Mouse (Mus musculus) lung, embryonic 14.5 days (tissue): Measurements from ENCODE around the gene Aldh16a1. TPM values are rescaled to one million over a fixed set of nuclear protein-coding genes. Genes with fewer than 3 reads are reported as not detected.

ENCODE experiments used
- ATAC-seq: fragments of 200-750 bp; cut with Nextera tagmentation; 2 replicates; pipeline ENCODE4 v1.8.0; 2017; ENCODE audit warnings: mild to moderate bottlenecking, moderate TSS enrichment, moderate library complexity; ENCODE audit not compliant: insufficient read depth
- DNase-seq: peaks from one replicate; pipeline ENCODE4 v3.0.0-alpha.2; 2015
- H3K27ac ChIP-seq: fragments of 300-500 bp; sonication (generic); 2 replicates; pipeline ENCODE4 v1.5.1; 2014; ENCODE audit warnings: low read depth, mild to moderate bottlenecking, moderate library complexity
- H3K27me3 ChIP-seq: fragments of 300-500 bp; sonication (generic); 2 replicates; pipeline ENCODE4 v1.6.1; 2014; ENCODE audit warnings: low read length, control low read depth; ENCODE audit not compliant: insufficient read depth
- H3K36me3 ChIP-seq: fragments of 300-500 bp; sonication (generic); 2 replicates; pipeline ENCODE4 v1.6.1; 2014; ENCODE audit warnings: control low read depth; ENCODE audit not compliant: insufficient read depth
- H3K4me1 ChIP-seq: fragments of 300-500 bp; sonication (generic); 2 replicates; pipeline ENCODE4 v1.6.1; 2014; ENCODE audit warnings: antibody characterized with exemption, control low read depth; ENCODE audit not compliant: insufficient read depth
- H3K4me2 ChIP-seq: fragments of 300-500 bp; sonication (generic); 2 replicates; pipeline ENCODE4 v1.6.1; 2014; ENCODE audit warnings: mild to moderate bottlenecking
- H3K4me3 ChIP-seq: fragments of 300-500 bp; sonication (generic); 2 replicates; pipeline ENCODE4 v1.5.1; 2014; ENCODE audit warnings: low read depth, low read length
- H3K9ac ChIP-seq: fragments of 300-500 bp; sonication (generic); 2 replicates; pipeline ENCODE4 v1.6.1; 2014
- H3K9me3 ChIP-seq: fragments of 300-500 bp; sonication (generic); 2 replicates; pipeline ENCODE4 v1.6.1; 2016; ENCODE audit warnings: low read depth, low read length, control low read depth
- CTCF ChIP-seq: IDR thresholded peaks from 2 replicates; pipeline ENCODE4 v1.5.1; 2016; ENCODE audit warnings: antibody characterized with exemption, low read depth
- WGBS: fragments of 180-500 bp; shearing (Covaris S2); extraction: QIAGEN DNeasy Blood & Tissue Kit; methylation state at CpG from one replicate; pipeline ENCODE4 v1.1.7; 2014; 5-methylcytosine and 5-hydroxymethylcytosine counted together
- polyA plus RNA-seq: library from polyadenylated mRNA; unstranded; fragments of >200 nt; fragmentation: Nextera tagmentation; extraction: Ambion mirVana; gene quantifications from 2 replicates; pipeline ENCODE4 v1.2.1, GENCODE M21; 2014

Aldh16a1 gene
- polyA plus RNA-seq, 1 experiment from 2014 or later, result 52.9 TPM

DNA sequence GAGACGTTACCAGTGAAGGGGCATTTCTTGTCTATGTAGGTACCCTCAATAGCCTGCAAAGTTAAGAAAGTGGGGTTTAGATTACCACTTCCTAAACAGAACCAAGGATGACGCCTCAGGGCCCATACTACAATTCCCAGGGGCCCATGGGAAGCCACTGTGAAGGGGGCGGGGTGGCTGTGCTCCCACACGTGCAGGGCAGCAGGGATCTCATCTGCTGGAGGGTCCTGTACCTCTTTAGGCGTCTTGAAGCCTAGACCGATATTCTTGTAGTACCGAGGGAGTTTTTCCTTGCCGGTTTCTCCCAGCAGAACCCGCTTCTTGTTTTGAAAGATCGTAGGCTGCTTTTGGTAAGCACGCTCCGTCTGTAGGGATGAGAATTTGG, 31.2 kb downstream of the Aldh16a1 start:
- no peak for TF ChIP-seq CTCF
- H3K9me3 ChIP-seq, result no peaks in the 10 kb centered on the region
- 19% methylated on average over 12 of the region's 12 CpGs for WGBS
- no peak for ATAC-seq
- H3K9ac ChIP-seq, result peak overlapping the region; percentile 98
- peak overlapping the region; percentile 81 for H3K4me2 ChIP-seq
- H3K36me3 ChIP-seq, result peaks cover 82% of the 10 kb centered on the region
- H3K27me3 ChIP-seq, result no peaks in the 10 kb centered on the region
- H3K4me1 ChIP-seq, result peaks cover 15% of the 10 kb centered on the region
- peak; percentile 53 for DNase-seq
- H3K27ac ChIP-seq, result peak overlapping the region; percentile 95; the same call in 1 of the 2 replicates
- H3K4me3 ChIP-seq, result peak overlapping the region; percentile 99

DNA sequence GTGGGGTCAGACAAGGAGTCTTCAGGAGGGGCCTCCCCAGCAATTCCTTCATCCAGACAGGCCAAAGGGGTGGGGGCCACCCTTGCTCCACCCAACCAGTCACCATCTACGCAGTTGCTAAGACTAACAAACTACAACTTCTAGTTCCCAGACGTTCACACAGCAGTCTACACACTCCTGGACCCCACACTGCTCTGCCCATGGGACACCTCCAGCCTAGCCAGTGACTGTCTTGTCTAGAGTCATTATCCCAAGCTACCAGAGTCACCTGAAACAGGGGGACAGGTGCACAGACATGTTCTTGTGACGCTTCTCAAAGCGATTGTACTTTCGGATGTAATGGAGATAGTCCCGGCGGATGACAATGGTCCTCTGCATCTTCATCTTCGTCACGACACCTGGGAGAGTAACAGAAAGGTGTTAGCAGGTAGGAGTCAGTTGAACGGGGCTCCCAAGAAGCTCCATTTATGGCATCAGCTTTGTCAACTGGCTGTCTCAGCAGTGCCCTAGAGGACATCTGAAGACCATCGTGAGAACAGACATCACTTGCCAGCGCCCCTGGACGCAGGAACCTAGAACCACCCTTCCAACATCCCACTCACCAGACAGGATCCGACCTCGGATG, 31.7 kb downstream of the Aldh16a1 start:
- no peaks in the 10 kb centered on the region for H3K27me3 ChIP-seq
- peak overlapping the region; percentile 99 for H3K4me3 ChIP-seq
- no peak for TF ChIP-seq CTCF
- 74% methylated on average over 15 of the region's 15 CpGs for WGBS
- ATAC-seq (no peak), DNase-seq (no peak)
- H3K9ac ChIP-seq, result peak overlapping the region; percentile 98
- H3K9me3 ChIP-seq, result no peaks in the 10 kb centered on the region
- peak overlapping the region; percentile 95; the same call in 1 of the 2 replicates for H3K27ac ChIP-seq
- H3K36me3 ChIP-seq, result peaks cover 80% of the 10 kb centered on the region
- peaks cover 15% of the 10 kb centered on the region for H3K4me1 ChIP-seq
- peak overlapping the region; percentile 81 for H3K4me2 ChIP-seq

DNA sequence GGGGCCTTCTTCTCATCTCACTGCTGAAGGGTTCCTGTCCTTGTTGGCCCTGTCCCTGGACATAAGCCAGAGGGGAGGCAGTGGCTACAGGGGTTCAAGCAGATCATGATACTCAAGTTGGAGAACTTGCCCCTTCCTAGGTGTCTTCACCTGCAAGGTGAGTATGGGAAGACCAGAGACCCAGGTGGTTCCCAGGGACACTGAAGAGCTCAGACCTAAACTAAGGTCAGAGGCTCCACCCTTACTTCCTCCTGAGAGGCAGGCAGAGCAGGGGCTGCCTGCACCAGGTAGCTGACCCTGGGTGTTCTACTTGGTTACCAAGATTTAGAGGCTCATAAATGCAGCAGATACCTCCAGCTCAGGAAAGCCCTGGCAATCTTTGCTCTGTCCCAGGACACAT, 32.4 kb downstream of the Aldh16a1 start:
- Histone ChIP-seq H3K36me3 (peaks cover 73% of the 10 kb centered on the region), H3K9me3 (no peaks in the 10 kb centered on the region), H3K4me1 (peaks cover 13% of the 10 kb centered on the region), H3K27me3 (no peaks in the 10 kb centered on the region), H3K27ac (peak overlapping the region; percentile 54), H3K4me3 (no peak overlapping the region; the same call in 1 of the 2 replicates), H3K4me2 (peak overlapping the region; percentile 81), H3K9ac (peak overlapping the region; percentile 1)
- TF ChIP-seq CTCF, result no peak
- no peak for DNase-seq
- ATAC-seq, result no peak

DNA sequence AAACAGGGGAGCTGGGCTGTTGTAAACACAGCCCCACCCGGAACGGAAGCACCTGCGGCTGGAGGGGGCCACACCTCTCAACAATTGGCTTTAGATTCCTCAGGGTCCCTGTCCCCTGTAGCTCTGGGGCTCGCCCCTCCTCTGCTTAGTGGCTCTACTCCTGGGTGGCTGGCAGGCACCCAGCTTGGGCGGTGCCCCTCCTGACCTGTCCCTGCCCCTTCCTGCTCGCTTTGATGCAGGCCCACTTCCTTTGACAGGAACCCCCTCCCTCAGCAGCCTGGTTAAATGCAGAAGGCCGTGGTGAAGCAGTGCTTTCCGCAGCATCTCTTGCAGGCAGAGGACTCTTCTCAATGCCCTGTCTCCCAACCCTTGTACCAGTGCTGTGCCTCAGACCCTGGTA, 33.0 kb downstream of the Aldh16a1 start:
- no peaks in the 10 kb centered on the region for H3K9me3 ChIP-seq
- WGBS, result 50% methylated on average over 8 of the region's 8 CpGs
- peak overlapping the region; percentile 81; the same call in 1 of the 2 replicates for H3K4me2 ChIP-seq
- DNase-seq, result peak; percentile 58
- no peaks in the 10 kb centered on the region for H3K27me3 ChIP-seq
- H3K9ac ChIP-seq, result peak overlapping the region; percentile 1; the same call in 1 of the 2 replicates
- TF ChIP-seq CTCF, result no peak
- H3K36me3 ChIP-seq, result peaks cover 67% of the 10 kb centered on the region
- peaks cover 12% of the 10 kb centered on the region for H3K4me1 ChIP-seq
- ATAC-seq, result no peak
- H3K4me3 ChIP-seq, result no peak overlapping the region
- no peak overlapping the region; the same call in 1 of the 2 replicates for H3K27ac ChIP-seq

DNA sequence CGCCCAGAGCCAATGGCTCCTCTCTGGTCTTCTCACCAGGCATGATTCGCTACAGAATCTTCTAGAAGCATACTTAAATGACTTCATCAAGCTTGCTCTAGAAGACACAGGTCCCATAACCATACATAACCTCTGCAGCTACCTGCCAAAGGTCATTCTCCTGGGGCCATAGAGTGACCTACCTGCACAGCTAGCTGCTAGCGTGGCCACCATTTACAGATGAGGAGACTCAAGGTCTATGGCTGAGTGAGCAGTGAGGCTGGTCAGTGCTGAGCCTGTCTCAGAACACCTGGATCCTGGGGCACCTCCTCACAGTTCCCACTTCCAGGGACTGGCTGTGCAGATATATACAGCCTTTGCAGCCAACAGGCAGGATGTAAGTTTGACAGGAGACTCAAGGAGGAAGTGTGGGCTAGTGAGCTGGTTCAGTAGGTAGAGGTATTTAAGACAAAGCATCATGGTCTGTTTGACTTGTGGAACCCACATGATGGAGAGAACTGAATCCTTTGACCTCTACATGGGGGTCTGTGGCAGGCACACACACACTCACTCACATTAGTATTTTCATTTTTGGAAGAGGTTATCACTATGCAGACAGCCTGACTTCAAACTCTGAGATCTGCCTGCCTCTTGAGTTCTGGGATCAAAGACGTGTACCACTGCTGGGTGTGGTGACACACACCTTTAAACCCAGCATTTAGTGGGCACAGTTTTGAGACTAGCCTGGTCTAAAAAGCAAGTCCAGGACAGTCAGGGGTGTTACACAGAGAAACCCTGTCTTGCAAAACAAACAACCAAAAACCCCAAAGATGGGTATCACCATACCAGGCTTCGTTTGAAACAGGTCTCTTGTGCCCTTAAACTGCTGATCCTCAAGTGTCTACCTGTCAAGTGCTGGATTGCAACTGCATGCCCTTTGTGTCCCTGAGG, 34.3 kb downstream of the Aldh16a1 start:
- Histone ChIP-seq H3K4me3 (no peak overlapping the region), H3K9me3 (no peaks in the 10 kb centered on the region), H3K27ac (no peak overlapping the region), H3K27me3 (no peaks in the 10 kb centered on the region), H3K9ac (no peak overlapping the region), H3K36me3 (peaks cover 53% of the 10 kb centered on the region), H3K4me1 (peaks cover 7% of the 10 kb centered on the region; the same call in 1 of the 2 replicates), H3K4me2 (no peak overlapping the region)
- DNase-seq, result no peak
- ATAC-seq, result no peak
- 72% methylated on average over 5 of the region's 5 CpGs for WGBS
- no peak for TF ChIP-seq CTCF

DNA sequence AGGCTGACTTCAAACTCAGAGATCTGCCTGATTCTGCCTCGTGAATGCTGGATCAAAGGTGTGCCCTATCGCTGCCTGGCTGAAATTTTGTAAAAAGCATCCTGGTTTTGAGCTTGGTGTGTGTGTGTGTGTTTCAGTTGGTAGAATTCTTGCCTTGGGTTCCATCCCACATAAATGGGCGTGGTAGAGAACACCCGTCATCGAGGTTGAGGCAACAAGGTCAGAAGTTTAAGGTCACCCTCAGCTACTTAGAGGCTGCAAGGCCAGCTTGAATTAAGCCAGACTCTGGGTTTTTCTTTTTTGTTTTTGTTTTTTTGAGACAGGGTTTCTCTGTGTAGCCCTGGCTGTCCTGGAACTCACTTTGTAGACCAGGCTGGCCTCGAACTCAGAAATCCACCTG, 36.0 kb downstream of the Aldh16a1 start:
- H3K4me1 ChIP-seq, result peaks cover 7% of the 10 kb centered on the region; the same call in 1 of the 2 replicates
- H3K4me3 ChIP-seq, result no peak overlapping the region
- 79% methylated on average over 6 of the region's 6 CpGs for WGBS
- peaks cover 47% of the 10 kb centered on the region for H3K36me3 ChIP-seq
- H3K27me3 ChIP-seq, result no peaks in the 10 kb centered on the region
- H3K4me2 ChIP-seq, result no peak overlapping the region
- no peak for TF ChIP-seq CTCF
- ATAC-seq (no peak), DNase-seq (no peak)
- H3K9ac ChIP-seq, result no peak overlapping the region
- no peak overlapping the region for H3K27ac ChIP-seq
- H3K9me3 ChIP-seq, result no peaks in the 10 kb centered on the region

DNA sequence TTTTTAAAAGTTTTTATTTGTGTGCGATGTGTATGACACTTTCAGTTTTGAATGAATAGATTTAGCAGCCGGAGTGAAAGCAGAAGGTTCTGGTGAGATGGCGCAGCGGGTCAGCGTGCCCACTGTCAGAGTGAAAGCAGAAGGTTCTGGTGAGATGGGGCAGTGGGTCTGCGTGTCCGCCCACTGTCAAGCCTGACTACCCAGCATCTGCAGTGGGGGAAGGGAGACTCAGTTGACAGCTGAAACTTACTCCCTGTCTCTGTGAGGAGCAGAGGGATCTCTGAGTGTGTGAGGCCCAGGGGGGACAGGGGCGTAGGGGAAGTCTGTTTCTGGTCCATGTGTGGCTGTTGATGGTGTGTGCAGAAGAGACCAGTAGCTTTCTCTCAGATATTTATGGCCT, 36.8 kb downstream of the Aldh16a1 start:
- no peak overlapping the region for H3K9ac ChIP-seq
- H3K36me3 ChIP-seq, result peaks cover 40% of the 10 kb centered on the region
- no peak overlapping the region for H3K4me3 ChIP-seq
- H3K4me1 ChIP-seq, result 0 out of 2 replicates have a peak, but pooled peaks cover under 1% of the 10 kb centered on the region
- H3K27me3 ChIP-seq, result no peaks in the 10 kb centered on the region
- no peak for TF ChIP-seq CTCF
- no peaks in the 10 kb centered on the region for H3K9me3 ChIP-seq
- no peak overlapping the region for H3K4me2 ChIP-seq
- ATAC-seq (no peak), DNase-seq (no peak)
- no peak overlapping the region for H3K27ac ChIP-seq
- WGBS, result 73% methylated on average over 8 of the region's 8 CpGs
